Mouse (Mus musculus): Measurements from ENCODE around the gene Clstn1.

The Clstn1 gene

GRCm38 (mm10) chr4:149679056-149679770 is 92.9 kb downstream of the Clstn1 start:
- no peak for DNase-seq

GRCm38 (mm10) chr4:149683875-149684274 is 97.6 kb downstream of the Clstn1 start:
- no peak for DNase-seq

GRCm38 (mm10) chr4:149684841-149685623 is 98.8 kb downstream of the Clstn1 start:
- no peak for DNase-seq

GRCm38 (mm10) chr4:149688861-149689260 is 102.6 kb downstream of the Clstn1 start:
- no peak for DNase-seq

GRCm38 (mm10) chr4:149689822-149690700 is 103.8 kb downstream of the Clstn1 start:
- DNase-seq, result no peak

- DNase-seq, result no peak
These were observed 104.6 kb downstream of the Clstn1 start for GRCm38 (mm10) chr4:149690828-149691280.

GRCm38 (mm10) chr4:149691368-149691767 is 105.1 kb downstream of the Clstn1 start:
- no peak for DNase-seq

GRCm38 (mm10) chr4:149696189-149696971 is 110.1 kb downstream of the Clstn1 start:
- no peak for DNase-seq

- no peak for DNase-seq
These were observed 111.4 kb downstream of the Clstn1 start for GRCm38 (mm10) chr4:149697506-149698196.

- DNase-seq, result no peak
These were observed 112.0 kb downstream of the Clstn1 start for GRCm38 (mm10) chr4:149698197-149698821.

All from cerebellum, adult 9-10 months (tissue).